Mouse (Mus musculus) retina, embryonic 14.5 days (tissue): ENCODE data around the gene Serpina1f.
"Not testable (repeated sequence)": the region's sequence is repeated elsewhere in the genome, so short reads cannot be mapped to it uniquely, and the experiment has no call there.

Source experiments
- DNase-seq: peaks from one replicate; pipeline ENCODE4 v3.0.0-alpha.2; 2015; ENCODE audit warnings: low spot score

Serpina1f gene

DNA sequence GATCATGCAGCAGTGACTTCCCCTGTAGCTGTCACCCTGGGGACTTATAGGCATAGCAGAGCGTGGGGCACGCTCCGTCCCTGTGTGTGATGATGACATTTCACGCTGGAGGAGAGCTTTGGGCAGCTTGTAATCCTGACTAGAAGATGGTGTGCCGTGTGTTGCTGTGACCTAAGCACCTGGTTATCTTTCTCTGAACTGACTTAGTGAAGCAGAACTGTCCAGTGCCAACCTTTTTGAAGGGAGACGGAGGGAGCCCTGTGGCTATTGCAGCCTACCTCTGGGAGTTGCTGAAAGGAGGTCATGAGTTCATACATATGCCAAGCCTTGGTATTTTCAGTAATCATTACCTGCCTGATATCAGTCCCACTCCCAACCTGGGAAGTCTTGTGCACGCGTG, at the start of gene Serpina1f:
Gene Serpina1f (minus strand): TSS at position 101 of the 400 bp plus-strand sequence.
- DNase-seq = no peak

DNA sequence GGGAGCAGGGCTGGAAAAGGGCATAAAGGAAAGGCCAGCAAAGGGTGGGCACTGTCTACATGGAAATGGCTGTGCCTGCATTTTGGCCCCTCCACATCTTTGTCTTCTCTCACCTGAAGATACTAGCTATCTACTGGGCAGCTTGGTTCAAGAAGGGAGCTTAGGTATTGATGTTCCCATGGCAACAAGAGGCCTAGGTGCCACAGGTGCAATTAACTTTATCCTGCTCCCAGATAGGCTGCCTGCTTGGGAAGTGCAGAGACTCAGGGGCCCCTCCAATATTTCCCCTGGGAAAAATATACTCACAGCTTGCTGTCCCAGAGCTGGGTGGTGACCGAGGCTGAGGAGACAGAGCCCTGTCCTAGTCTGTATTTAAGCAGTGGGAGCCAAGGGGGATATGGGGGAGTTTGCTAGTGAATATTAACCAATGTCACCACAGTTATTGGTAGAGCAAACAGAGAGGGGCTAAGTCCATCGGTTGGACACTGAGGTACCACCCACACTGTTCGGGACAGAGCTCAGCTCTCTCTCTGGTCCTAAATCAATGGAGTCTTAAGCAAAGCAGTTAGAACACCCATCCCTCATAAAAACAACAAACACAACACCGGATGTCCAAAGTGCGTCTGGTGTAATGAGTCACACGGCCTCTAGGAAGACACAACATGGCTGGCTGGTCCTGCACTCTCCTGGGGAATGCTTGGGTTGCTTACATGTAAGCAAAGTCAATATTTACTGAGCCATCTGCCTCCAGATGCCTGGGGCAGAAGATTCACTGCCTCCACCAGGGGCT, 42.7 kb upstream of the Serpina1f start:
- DNase-seq = not testable (repeated sequence)

DNA sequence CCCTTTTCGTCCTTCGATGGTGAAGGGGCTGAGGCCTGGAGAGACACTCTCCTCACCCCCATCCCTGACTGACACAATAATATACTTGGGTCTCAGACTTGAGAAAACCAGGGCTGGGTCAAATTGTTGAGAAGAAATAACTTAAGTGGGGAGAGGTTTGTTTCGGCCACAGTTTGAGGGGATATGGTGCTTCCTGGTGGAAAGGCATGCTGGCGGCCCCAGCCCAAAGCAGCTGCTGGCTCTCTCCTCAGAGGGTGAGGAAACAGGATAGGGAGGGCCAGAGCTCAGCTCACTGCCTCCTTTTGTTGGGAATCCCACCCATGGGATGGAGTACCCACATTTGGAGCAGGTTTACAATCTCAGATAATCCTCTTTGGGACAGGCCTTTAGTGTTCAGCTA, 40.2 kb upstream of the Serpina1f start:
- DNase-seq = not testable (repeated sequence)

DNA sequence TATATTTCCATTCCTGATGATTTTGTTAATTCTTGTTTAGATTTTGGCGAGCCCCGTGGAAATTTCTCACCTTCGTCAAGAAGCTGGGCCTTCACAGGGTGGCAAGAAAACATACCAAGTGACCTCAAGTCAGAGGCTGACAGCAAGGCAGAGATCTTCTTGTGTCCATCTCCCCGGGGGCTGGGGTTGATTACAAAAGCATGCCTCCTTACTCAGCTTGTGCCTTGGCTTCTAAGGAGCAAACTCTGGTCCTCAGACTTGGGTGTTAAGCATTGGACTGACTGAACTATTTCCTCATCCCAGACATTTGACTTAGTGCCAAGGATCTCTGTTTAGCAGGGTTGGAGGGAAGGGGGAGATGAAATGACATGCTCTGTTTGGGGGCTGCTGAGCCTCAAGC, 39.8 kb upstream of the Serpina1f start:
- not testable (repeated sequence) for DNase-seq

DNA sequence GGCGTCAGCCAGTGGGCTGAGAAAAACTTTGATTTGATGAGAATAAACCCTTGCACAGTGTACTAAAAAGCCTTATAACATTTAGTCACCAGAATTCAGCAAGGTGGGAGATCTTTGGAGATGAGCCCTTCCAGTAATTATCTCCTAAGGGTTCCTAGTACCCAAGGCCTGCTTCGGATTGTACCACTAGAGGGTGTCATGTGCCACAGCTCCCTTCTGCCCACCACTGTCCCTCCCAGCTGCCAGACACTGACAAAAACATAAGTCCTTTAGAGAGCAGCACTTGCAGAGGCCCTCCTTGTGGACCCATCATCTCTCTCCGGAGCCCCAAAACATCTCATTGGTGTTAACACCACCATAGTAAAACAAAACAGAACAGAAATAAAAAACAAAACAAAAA, 16.2 kb upstream of the Serpina1f start:
- peak; percentile 18 for DNase-seq

DNA sequence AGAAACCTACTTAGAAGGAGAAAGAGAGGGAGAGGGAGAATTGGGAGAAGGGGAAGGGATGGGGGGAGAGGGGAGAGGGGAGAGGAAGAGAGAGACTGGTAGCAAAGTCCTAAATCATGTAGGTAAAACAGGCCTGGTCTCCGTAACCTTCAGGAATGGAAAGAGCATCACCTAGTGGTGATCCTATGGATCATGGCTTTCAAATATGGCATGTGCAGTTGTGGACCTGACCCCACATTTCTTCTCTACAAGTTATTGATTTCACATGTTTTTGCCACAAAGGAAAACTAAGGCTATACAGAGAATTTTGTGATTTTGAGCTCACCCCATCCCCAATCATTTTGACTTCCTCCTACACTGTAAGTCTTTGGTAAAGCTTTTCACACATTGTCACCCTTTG, 15.1 kb upstream of the Serpina1f start:
- peak; percentile 6 for DNase-seq

DNA sequence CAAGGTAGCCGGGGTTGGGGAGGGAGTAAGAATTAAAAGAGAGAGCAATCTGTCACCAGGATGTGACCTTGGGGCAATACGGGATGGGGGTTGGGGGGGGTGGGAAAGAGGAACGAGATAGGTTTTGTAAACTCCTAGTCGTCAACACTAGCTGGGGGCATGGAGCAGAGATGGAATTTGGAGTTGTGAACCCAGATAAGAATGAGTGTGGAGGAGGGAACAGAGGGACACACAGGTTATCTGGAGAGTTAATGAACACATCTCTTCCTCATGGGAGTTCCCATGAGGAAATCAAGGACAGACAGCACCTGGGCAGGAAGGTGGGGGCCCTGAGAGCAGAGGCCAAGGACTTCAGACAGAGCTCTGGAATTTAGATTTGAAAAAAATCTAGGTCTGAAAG, 10.8 kb upstream of the Serpina1f start:
- DNase-seq = no peak

DNA sequence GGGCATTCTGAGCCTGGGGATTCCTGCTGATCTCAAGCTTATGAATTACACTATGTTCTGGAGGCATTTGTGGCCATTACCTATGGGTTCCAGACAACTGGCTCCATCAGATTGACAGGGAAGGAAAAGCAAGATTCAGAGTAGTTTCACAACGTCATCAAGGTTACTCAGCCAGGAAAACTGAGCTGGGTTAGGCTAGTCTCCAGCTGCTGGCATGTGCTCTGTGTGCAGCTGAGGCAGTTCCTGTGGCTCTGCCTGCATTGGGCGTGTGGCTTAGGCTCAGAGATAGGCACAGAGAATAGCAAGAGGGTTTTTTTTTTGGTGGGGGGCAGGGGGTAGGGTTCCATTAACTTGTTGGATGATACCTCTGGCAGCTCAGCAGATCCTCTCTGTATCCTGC, 10.2 kb upstream of the Serpina1f start:
- DNase-seq = no peak

DNA sequence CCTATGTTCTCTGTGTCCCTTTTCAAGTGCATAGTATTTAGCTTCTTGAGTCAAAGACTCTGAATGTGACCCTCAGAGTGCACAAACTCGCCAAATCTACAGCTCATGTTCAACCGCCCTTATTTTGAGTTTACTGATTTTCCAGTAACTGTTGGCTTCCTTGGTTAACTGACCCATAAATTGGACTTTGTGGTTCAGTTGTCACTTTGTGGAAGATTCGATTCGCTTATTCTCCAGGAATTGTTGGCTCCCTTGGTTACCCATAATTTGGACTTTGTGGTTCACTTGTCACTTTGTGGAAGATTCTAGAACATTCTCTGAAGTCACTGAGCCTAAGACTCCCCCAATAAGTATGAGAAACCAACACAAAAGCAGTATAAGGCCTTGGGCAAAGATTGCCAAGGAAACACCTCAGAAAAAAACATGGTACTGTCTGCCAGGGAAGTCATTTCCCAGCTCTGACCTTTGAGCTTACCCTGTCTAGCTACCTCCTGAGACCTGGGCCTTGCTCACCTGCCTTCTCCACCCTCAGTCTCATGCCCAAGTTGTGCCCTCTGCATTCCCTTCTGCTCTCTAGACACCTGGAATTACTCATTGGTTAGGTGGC, 4.9 kb upstream of the Serpina1f start:
- DNase-seq = no peak

DNA sequence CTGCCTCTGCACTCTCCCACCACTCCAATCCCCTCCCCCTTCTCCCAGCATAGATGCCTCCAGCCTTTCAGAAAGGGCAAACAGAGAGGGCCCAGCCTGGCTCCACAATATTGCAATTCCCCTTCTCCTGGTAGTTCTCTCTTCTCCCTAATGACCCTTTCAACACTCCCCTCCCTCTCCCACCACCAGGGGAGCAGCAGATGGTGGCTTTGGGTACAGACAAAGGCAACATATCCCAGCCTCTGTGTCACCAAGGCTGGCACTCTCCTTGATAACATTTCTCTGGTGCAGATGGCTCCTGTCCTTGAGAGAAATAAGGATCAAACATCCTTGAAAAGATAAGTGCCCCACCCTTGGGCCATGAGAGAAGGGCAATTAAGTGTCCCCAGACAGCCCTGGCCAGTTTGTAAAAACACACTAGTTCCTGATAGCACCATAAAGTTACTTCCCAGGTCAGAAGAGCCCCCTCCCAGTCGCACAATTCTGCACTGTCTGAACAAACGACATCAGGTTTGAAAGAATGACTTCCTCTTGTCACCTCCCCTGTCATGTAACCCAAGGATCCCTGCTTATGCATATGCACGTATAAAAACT, 7.0 kb downstream of the Serpina1f start:
- peak; percentile 2 for DNase-seq

DNA sequence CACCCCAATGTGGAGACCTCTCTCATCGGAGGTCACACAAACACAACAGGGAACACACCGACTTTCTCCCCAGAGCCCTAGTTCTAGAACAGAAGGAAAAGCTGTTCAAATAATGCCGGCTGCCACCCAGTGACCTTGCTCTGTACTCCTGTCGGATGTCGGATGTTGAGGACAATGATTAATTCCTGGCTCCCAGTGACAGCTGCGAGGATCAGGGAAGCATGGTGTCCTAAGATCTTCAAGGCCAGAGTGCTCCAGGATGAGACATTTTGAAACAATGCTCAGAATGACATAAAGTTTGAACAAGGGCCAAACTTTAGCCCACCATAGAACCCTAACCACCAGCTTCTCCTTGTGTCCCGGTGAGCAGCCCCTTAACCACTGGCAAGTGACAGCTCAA, 8.3 kb downstream of the Serpina1f start:
- DNase-seq = no peak

DNA sequence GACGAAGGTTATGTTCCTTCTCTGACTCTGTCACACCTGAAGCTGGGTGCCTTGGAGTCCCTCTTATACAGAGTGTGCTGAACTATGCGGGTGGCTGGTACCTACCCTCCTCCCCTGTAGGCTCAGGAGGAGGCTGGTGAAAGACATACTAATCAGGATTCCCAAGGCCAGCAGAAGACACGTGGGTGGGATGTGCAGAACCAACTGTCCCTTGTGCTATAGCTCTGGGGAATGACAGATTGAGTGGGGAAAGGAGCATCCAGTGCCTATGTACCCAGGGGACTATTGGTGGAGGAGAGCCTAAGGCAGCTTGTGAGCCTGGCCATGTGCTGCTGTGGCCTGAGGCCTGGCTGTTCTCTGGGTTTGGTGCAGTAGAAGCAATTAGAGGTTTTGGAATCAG, 9.3 kb downstream of the Serpina1f start:
- no peak for DNase-seq

DNA sequence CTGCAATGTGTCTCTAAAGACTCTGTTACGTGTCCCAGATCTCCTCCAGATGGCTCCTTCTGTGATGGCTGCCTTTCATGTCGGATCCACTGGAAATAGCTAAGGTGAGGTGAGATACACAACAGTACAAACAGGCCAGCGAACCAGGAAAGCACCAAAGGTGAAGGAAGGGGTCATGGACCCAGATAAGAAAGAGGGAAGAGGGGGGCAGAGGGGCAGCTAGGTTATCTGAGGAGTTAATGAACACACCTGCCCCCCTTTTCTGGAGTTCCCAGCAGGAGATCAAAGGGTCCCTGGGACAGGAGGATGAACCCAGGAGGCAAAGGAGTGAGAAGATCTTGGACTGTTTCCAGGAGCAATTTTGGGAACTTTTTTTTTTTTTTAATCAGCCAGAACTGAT, 9.9 kb downstream of the Serpina1f start:
- no peak for DNase-seq

DNA sequence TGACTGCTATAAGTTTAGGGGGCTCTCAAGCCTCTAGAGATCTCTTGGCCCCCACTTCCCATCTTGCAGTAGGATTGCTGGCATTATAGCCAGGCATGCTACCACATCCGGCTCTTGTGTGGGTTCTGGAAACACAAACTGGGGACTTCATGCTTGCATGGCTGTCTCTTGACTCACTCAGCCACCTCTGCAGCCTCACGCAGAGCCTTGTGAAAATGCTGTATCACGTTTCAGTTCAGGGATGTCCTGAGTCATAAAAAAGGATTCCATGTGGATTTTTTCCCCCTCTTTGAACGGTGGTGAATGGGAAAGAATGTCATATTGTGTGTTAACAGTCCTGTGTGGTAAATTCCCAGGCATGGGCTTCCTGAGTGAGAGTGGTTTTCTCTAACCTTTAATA, 11.6 kb downstream of the Serpina1f start:
- no peak for DNase-seq

DNA sequence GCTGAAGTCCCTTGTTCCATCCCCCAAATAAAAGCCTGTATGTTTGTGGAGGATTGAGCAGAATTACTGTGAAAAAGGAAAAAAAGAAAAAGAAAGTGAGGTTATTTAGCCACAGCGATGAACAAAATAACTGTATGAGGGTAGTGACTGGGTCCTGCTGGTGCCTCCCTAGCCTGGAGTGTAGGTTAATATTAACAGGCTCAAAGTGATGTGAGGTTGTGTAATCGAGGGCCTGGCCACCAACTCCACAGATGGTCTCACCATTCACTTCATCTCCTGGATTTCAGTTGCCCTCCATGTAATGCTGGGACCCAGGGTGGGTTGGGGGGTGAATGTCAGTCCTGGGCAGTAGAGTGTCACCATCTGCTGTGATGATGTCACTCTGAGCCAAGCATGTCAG, 13.6 kb downstream of the Serpina1f start:
- no peak for DNase-seq

DNA sequence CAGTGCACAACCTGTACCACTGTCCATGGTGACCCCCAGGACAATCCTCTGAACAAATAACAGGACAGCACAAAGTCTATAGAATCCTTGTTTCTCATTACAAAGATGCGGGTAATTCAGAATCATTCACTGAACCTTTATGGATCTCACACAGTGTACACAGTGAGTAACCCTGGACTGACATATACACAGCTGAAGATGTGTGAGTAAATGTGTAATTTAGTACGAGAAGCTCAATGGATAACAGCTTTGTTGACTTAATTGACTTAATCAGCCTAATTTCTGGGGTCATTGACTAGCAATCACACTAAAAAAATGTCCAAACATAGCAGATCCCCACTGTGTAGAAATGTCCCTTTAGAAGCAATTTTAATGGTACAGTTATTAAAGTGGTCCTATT, 14.2 kb downstream of the Serpina1f start:
- no peak for DNase-seq

DNA sequence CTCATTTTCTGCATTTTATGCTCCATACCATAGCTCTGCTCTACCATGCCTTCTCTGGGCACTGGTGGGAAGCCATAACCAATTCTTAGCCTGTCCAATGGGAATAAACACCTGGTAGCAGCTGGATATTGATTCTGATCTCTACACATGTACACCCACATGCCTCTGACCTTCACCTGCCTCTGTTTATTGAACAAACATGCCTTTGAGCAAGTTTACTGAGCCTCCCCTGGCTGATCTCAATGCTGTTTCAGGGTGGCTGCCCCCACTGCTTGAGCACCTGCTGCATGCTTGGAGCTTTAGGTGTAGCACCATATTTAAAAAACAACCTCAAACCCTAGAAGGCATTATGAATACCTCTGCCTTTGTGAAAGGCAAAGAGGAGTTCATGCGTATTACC, 15.5 kb downstream of the Serpina1f start:
- not testable (repeated sequence) for DNase-seq

DNA sequence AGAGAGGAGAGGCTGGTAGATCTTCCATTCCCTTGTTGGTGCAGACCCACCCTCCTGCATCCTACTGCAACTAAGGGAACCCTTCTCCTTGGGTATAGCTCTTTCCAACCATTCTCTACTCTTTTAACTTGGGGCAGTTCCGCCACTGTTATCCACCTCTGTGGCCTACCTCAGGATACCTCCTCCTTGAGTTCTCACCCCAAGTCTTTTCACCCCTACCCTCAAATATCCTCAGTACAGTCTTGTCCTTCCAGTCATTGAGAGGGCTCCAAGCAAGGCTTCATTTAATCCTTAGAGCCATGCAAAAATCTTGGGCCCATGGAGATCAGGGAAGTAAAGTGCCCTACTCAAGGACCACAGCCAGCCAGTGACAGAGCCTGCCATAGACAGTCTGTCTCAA, 19.3 kb downstream of the Serpina1f start, which contains the start of gene Serpina16:
Gene Serpina16 (minus strand): TSS at position 101 of the 400 bp plus-strand sequence.
- DNase-seq = no peak

DNA sequence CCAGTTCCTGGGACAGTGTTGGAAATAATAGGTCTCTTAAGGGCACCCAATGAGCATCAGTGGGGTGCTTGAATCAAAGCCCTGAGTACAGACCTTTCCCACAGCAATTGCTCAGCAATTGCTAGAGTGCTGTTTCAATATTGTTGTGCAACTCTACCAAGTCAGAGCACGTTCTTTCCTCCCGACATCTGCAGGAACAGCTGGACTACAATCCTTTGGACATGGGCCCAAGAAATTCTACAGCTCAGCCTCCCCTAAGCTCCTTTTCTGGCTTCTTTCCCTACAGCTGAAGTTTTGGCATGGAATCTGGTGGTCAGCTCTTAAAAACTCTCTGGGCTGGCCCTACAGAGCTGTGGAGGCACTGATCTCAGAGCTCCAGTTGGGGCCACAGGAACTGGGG, 22.1 kb downstream of the Serpina1f start:
- DNase-seq = no peak

DNA sequence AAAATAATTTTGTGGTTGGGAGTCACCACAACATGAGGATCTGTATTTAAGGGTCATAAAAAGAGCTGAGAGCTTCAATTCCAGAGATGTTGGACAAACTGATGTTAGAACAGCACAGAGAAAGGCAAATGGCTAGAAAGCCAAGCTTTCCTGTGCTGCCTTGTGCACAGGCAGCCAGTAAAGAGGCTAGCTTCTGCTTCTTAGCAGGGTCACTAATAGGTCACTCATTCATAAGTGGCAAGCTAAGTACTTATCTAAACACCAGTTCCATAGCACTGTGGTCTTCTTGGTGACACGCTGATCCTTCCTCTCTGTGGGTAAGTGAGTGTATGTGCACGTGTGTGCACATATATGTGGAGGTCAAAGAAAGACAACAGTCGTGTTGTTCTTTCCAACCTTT, 23.8 kb downstream of the Serpina1f start:
- DNase-seq = no peak

DNA sequence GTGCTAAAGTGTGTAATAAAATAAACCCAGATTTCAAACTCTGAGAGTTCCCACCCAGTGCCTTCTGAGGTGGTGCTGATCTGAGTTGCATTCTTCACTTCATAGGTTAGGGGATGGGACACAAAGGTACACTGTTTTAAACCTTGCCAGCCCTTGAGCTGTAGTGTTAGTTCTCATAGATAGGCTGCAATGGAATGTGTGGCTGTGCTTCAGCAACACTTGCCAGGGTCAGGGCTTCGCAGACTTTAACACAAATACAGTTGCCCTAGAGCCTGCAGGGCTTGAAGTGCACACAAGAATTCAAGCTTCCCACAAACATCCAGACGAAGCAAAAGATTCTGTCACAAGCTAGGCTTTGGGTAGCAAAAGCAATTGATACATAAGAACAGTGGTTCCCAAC, 24.4 kb downstream of the Serpina1f start:
- DNase-seq = no peak

DNA sequence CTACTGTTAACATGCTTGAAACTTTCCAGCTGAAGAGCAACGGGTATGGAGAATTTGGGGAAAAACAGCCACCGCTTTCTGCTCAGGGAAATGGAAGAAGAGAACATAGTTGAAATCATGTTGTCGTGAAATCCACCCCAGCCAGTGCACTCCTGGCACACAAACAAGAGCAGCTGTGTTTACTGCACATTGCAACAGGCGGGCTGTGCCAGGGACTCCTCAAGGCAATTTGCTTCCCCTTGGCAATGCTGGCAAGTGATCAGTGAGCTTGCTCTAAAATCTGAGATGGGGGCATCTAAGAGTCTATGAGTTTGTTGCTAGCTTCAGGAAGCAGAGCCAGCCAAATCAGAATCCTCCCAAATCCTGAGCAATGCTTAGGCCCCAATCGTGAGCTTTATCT, 25.0 kb downstream of the Serpina1f start:
- no peak for DNase-seq

DNA sequence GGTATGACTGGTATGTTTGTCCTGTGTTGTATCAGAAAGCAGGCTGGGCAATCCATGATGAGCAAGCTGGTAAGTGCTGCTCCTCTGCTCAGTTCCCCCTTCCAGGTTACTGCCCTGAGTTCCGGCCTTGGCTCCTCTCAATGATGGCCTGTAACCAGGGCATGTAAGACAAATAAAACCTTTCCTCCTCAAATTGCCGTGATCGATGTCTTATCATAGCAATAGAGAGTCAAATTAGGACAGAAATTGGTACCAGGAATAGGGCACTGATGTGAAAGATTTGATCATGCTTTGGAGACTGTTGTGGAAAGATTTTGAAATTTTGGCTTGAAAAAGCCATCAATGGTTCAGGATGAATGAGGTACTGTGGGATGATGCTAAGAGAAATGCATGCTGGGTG, 30.0 kb downstream of the Serpina1f start:
- no peak for DNase-seq
